Mouse (Mus musculus): ENCODE results near the gene Cul7.

DNA sequence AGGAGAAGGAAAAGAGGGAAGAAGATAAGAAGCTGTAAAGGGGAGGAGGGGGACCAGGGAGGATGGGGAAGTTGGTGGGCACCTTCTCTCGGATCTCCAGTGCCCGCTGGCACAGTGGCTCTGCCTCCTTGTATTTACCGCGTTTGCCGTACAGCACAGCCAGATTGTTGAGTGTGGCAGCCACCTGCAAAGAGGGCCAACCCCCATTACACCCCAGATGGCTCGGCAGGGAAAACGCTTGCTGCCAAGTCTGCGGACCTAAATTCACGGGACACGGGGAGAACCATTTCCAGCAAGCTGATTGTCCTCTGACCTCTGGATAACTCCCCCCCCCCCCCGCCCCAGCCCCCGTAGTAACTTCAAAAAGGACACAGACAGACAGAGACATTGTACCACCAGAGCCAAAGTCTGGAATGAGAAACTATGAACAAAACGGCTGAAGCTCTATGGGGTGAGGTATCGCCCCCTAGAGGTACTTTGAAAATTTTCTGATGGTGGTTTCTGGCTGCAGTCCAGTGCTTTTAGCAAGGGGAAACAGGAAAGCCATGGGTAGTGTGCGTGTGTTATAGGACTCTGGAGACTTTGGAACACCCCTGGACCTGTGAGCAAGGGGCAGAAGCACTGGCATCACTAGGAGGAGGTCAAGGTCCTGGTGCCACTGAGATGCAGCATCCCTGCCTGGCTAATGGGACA is 13.2 kb upstream of the Cul7 start:
- TF ChIP-seq POLR2A (IDR thresholded peaks at IDR 0.05; ENCODE audit: insufficient read depth, low read depth, low read length) (no peak), CTCF (IDR thresholded peaks at IDR 0.05; ENCODE audit: insufficient read depth, low read depth, low read length) (no peak)
